Mouse (Mus musculus): ENCODE measurements around the gene Hpn.
A peak's percentile ranks its signal among the peaks of the same experiment; 100 is the strongest.

Hpn gene

DNA sequence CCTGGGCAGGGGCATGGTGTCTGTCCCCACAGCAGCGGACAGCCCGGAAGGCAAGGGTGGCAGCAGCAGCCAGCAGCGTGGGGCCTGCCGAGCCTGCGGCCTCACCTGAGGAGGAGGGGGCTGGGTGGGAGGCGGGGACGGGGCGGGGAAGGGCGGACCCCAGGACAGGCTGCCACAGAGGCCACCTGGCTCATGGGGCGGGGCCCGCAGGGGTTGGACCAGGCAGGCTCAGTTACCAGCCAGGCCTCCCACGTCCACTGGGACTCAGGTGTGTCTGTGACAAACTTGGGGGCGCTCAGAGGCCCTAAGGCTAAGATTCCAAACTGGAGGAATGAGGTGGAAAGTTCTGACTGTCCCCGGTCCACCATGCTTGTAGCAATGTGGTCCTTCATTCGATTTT, at the start of gene Hpn:
Gene Hpn (minus strand): TSS at position 109 of the 400 bp plus-strand sequence.
- no peak for DNase-seq (ENCODE audit: extremely low read depth, low read depth, low spot score)

DNA sequence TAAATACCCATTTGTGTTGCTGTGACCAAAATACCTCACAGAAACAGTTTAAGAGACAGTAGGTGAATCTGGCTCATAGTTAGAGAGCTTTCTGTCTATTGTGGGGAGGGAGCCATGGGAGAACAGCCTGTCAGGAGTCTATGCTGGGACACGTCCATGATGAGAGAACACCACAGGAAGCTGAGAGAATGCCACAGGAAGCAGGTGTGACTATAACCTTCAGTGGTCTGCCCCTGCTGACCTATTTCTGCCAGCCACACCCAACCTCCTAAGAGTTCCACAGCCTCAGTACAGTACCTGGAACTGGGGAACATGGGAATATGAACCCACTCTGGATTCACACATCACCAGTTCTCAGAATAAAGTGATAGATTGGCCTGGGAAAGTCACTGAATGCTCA, 49.7 kb upstream of the Hpn start:
- DNase-seq (ENCODE audit: extremely low read depth, low read depth, low spot score) = no peak

DNA sequence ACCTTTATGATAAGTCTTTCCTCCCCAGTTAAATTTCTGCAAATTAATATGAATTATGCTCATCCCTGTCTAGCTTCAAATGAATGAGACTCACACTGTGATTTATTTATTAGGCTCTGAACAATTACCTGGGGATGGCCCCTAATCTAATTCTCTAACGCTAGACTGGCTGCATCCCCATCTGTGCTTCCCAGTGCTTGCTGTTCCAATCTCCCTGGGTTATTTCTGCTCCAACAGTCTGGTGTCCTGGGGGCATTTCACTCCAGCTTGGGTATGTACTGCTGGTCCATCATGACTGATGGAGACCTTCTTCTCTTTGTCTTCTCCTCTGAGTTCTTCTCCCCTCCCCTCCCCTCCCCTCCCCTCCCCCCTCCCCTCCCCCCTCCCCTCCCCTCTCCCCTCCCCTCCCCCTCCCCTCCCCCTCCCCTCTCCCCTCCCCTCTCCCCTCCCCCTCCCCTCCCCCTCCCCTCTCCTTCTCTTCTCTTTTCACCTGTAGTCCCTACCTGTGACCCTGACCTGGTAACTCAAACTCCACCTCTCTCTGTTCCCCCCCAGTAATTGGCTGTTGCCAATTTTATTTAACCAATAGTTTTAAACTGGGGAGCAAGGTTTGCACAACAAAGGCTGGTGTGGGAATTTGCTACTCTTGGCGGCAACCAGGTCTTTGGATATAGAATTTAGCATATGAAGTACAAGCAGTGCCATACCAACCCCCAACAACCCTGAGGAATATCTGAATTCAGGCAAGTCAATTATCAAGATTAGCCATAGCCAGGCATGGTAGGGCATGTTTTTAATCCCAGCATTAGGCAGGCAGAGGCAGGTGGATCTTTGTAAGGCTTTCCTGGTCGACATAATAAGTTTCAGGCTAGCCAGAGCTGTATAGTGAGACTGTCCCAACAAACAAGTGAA, 48.8 kb upstream of the Hpn start:
- DNase-seq (ENCODE audit: extremely low read depth, low read depth, low spot score) = peak; percentile 88

DNA sequence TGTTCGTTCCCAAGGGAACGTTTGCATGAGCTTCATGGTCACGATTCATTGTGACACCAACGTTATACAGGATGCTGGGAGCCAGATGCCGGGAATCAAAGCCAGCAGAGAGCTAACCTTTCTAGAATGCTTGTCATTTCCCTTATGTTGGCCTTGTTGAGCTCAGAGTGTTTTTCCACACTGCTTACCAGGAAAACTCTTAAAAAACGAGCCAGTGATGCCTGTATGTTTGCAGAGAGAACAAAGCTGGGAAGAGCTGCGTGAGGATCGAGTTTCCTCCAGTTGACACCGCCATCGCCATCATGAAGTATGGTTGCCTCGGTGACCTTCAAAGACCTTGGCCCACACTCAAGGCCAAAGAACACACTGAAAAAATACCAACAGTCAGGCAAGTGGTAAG, 47.2 kb upstream of the Hpn start:
- no peak for DNase-seq (ENCODE audit: extremely low read depth, low read depth, low spot score)

DNA sequence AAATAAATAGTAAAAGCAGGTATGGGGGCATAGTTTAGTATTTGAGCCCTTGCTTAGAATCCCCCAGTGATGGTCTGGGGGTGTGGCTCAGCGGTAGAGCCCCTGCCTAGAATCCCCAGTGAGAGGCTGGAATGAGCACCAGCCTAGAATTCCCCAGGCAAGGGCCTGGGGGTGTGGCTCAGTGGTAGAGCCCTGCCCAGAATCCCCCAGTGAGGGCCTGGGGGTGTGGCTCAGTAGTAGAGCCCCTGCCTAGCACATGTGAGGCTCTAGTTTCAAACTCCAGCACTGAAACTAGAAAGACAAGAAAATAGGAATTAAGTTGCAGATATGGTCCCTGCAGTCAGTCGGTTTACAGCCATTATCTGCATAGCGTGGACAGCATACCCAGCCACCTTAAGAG, 46.7 kb upstream of the Hpn start:
- no peak for DNase-seq (ENCODE audit: extremely low read depth, low read depth, low spot score)

DNA sequence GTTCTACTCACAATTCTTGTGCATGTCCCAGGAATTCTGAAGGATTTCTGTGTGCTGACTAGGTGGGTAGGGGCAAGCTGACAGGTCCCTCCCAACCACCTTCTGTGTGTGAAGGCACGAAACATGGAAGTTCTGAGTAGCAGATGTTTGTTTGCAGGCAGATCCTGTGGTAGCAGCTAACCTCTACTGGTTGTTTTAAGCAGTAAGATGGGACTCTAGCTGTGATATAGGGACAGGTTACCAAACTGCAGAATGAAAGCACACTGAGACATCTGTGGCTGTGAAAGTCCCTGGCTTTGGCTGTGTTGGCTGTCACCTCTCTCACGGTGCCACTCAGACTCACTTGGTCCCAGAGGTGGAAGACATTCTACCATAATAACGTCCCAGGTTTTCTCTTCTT, 46.2 kb upstream of the Hpn start:
- no peak for DNase-seq (ENCODE audit: extremely low read depth, low read depth, low spot score)

DNA sequence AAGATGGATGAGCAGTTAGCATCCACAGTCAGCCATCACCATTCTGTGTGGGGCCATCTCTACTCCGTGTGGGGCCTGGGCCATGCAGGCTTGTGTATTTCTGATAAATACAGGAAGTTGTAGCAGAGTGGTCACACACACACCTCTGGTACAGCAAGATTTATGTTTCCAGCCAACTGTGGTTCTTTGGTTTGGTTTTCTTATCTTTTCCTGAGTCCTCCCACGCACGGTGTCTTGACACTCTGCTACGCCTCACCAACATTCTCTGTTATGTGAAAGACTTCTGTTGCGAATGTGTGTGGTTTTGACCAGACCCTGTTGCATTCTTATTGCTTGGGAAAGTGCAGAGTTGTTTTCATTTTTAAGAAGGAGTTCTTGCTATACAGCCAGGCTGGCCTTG, 45.7 kb upstream of the Hpn start:
- DNase-seq (ENCODE audit: extremely low read depth, low read depth, low spot score) = no peak

DNA sequence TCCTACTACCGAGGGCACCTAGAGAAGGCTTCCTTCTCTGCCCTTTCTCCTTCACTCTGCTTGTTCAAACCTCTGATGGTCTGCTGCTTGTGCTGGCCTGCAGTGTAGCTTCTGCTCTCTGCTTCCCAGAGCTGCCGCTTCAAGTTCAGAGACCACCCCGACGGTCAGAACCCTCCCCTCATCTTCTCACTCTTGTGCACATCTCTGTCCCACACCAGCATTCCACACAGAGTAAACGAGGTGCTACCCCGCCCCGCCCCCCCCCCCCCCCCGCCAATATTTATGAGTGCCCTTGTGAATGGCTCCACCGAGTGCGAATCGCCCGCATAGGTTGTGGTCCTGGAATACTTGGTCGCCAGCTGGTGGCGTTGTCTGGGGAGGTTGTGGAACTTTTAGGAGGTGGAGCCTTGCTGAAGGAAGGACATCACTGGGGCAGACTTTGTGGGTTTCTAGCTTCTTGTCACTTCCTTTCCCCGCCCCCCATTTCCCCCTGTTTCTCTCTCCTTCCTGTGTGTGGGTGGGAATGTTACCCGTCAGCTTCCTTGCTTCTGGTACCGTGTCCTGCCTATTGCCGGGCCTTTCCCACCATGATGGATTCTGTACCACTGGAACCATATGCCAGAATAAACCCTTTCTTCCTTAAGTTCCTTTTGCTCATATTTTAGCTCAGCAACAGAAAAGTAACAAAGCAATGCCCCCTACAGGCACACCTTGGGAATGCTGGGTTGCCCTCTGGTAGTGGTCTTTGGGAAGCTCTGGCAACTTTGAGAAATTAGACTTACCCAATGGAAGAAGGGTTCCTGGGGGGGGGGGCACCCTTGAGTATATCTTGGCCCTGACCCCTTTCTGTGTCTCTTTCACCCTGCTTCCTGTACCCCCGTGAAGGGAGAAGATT, 41.2 kb upstream of the Hpn start:
- DNase-seq (ENCODE audit: extremely low read depth, low read depth, low spot score) = no peak

DNA sequence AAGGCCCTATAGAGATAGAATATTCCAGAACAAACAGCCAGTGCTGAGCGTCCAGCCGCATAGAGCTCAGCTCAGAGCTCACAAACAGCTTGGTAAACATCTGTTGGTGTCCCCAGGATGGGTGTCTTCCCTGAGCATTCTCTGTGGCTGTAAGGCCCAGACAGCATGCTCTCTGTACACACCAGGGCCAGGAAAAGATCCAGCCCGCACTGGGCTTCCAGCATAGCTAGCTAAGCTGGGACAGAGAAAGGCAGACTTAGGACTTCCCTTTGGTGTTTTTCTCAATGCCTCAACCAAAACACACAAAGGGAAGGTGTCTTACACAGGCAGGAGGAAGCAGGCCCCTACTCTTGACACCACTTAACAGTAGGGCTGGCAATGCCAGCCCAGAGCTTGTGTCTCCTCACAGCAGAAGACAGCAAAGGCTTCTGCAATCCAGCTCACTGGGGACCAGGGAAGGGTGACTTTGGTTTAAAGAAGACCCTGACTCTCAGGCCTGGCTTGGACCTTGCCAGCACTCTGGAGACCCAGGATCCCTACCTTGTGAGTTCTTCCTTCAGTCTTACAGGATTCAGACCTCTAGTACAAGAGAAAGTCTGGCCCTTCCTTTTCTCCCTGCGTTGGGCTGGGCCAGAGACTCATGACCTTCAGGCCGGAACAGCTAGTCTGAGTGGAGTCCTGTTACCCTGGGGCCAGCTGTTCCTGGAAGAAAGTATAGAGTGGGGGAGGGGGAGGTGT, 40.4 kb upstream of the Hpn start, which contains the start of gene Gramd1a:
Gene Gramd1a (minus strand): TSS at position 601 of the 738 bp plus-strand sequence.
- DNase-seq (ENCODE audit: extremely low read depth, low read depth, low spot score) = no peak

DNA sequence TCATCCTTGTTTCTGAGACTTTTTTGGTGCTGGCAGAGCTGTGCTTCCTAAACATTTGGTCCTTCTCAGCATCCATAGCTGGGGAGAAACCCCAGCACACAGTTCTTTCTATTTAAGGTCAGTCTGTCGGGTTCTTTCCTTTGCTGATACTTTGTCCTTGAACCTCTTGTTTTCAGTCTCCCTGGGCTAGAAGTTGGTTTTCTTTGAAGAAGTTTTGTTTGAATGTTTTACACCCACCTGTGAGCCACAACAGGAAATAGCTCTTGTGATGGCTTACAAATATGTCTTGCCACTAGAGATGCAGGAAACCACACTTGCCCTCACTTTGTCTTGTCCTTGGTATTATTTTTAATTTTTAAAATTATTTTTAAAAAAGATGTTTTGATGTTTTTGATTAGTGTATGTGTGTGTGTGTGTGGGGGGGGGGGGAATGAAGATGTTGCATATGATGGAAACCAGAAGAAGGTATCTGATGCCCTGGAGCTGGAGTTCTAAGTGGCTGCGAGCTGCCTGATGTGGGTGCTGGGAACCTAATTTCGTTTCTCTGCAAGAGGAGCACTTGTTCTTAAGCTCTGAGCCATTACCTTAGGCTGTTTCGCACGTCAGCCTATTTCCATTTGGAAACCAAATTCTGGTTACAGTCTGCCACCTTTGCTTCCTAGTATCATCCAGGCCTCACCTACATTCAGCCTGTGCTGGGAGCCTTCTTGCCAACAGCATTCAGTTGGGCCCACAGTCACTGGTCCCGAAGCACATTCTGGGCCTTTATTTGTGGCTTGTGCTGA, 38.6 kb upstream of the Hpn start:
- DNase-seq (ENCODE audit: extremely low read depth, low read depth, low spot score) = no peak

DNA sequence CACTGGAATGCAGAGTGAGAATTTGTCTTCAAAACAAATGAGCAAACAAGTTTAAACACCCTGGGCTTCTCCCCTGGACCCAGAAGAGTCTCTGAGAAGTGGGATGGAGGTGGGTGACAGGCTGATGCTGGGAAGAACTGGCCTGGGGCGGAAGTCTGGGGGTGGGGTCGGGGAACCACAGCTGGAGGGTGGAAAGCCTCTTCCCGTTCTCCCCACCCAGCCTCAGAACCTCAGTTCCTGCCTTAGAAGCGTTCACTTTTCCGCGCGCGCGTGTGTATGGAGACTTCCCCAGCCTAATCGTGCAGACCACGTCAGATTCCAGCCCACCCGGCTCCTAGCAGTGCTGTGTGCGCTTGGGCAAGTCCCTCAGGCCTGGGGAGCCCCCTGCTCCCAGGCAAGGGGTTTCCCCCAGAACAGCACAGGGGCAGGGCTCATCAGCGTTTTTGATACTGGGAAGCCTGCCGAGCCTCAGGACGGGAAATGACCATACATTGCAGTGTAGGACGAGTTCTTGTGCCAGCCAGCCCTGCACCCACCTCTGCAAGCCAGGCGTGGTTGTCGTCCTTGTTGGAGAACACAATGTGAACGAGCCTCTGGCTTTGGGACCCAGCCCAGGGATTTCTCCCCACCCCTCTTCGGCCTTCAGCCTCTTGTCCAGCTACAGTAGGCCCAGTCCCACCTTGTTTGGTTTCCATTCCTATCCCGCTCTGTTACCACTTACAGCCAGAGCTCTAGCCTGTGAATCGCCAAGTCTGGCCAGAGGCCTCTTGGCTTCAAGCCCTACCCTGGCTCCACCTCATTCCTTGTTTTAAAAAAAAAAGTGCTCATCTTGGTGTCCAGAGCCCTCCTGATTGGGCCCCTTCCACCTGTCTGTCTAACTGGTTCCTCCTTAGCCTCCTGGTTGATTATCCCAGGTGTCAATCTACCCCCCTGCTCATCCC, 36.5 kb upstream of the Hpn start:
- peak; percentile 72 for DNase-seq (ENCODE audit: extremely low read depth, low read depth, low spot score)

DNA sequence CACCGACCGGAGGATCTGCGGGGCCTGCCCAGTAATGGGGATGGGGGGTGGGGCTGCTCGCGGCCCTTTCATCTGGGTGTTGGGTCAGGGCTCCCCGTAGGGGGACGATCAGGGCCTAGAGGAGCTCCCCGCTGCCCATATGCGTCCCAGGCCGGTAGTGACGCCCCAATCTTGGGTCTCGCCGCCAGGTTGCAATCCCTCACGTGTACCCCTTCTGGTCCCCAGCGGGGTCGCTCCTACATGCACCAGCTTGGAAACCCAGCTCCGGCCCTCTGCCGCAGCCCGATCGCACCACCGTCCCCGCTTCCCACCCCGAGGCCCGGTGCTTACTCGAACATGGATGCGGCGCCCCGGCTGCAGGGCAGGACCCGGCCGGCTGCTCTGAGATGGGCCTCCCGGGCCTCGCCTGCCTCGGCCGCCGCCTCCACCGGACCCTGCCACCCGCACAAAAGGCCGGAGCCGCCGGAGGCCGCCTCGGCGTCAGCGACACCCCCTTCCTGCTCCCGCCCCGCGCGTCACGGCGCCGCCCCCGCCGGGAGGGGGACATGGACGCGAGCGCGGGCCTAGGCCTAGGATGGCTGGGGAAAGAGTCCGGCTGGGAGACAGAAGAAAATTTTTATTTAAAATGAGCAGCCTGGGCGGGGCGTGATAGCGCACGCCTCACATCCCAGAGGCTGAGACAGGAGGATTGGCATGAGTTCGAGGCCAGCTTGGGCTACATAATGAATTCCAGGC, 35.6 kb upstream of the Hpn start:
- DNase-seq (ENCODE audit: extremely low read depth, low read depth, low spot score) = no peak

DNA sequence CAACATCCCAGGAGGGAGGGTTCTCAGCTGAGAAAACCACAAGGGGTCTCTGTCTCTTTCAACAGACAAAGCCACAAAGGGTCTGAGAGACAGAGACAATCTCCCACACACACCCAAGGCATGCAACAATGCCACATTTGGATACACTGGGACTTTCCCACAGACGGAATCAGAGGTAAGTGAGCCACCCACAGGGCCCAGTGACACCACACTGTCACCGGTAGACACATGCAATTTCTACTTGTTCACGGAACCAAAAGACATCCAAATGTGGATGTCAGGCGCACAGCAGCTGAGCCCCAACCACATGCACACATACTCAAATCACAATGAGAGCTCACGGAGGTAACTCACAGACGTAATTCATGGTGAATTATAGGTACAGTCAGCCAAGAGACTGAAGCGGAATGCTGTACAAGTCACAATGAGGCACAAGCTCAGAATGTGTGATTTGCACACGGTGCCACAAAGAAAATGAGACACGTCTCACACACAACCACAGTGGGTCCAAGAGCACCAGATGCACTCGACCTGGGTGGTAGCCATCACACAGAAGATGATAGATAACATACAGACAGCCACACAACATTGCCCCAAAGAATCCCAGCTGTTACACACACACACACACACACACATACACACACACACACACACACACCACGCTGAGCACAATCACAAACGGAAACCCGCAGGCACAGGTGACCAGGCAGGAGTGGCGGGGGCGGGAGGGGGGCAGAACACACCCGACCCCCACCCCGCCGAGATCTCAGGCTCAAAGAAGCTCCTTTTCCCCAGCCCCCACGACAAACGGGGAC, 34.9 kb upstream of the Hpn start:
- DNase-seq (ENCODE audit: extremely low read depth, low read depth, low spot score) = no peak

DNA sequence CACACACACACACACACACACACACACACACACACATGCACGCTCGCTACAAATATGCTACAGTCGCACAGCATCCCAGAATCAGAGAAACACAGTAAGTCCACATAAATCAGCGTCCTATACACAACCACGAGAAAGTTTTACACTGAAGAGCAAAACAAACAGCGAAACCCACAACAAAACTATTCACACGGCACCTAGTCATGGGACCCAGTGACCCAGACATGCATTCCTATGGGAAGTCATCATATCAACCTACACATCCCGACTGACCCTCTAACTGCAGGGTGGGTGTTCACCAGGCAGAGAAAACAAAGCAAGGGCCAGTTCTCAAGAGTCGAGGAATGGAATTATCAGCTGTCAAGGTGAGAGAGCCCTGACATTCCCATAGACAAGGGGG, 34.2 kb upstream of the Hpn start:
- no peak for DNase-seq (ENCODE audit: extremely low read depth, low read depth, low spot score)

DNA sequence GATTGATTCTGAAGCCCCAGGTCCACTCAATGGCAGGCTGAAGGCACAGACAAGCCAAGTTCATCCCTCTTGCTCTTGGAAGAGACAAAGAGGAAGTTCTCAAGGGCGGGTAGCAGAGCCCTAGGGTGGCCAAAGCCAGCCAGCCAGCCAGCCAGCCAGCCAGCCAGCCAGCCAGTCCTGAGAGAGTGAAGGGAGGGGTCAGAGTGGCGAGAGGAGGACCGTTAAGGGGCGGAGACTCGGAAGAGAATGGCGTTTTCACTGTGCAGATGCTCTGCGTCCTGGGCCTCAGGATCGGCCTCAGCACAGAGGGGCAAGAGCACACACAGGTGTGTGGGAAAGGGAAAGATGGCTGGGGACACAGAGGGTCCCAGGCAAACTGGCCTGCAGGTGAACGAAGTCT, 33.7 kb upstream of the Hpn start:
- no peak for DNase-seq (ENCODE audit: extremely low read depth, low read depth, low spot score)

DNA sequence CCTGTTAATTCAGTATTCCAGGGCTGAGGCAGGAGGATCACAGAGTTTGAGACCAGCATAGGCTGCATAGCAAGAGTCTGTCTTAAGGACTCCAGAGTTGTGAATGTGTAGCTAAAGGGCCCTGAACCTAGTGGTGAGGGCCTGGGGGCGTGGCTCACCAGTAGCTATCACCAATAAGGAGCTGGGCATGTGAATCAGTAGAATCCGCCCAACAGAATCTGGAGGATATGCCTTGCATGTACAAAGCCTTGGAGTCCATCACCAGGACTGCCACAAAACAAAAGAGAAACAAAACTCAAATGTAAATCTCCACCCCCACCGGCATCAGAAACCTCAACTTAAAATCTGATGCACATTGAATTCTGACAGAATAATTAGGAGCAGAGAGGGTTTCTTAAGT, 33.0 kb upstream of the Hpn start:
- no peak for DNase-seq (ENCODE audit: extremely low read depth, low read depth, low spot score)

DNA sequence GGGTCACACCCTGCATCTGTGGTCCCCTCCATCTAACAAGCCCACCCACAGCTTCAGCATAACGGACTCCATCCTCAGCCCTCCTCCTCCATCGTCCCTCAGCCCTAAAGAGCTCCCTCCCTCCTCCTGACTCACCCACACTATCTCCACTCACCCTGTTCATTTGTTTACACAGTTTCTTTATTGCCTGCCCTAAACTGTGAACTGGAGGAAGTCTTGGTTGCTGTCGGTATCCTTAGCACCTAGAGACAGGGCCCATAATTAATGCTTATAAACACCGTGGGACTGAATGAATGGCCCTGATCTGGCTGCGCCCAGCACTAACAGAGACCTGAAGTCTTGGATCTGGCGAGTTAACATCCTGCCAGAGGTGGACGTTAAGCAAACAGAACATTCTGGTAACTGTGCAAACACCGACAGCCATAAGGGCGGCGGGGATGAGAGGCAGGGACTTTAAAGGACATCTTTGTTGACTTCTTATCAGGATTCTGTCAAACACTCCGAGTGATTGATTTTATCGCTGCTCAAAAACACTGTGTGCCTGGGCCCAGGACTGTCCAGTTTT, 30.6 kb upstream of the Hpn start:
- no peak for DNase-seq (ENCODE audit: extremely low read depth, low read depth, low spot score)

DNA sequence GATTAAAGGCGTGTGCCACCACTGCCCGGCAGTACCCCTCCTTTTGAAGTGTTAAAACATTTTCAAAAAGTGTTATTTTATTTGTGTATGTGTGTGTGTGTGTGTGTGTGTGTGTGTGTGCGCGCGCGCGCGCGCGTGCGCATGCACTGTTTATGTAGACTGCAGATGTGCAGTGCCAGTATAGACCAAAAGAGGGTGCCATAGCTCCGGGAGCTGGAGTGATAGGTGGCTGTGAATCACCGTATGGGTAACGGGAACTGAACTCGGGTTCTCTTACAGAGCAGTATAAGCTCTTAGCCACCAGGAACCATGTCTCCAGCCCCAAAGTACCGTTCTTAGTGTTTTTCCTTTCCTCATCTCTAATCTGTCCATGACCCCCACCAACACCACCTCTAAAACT, 29.8 kb upstream of the Hpn start:
- DNase-seq (ENCODE audit: extremely low read depth, low read depth, low spot score) = no peak
